Mouse (Mus musculus) ES-E14 (cell line): Measurements from ENCODE around the gene Plpp3.

Experiments used
- HCFC1 ChIP-seq: IDR thresholded peaks from 2 replicates; pipeline ENCODE4 v1.6.1; 2012; ENCODE audit warnings: low read length, inconsistent platforms, borderline replicate concordance; ENCODE audit not compliant: insufficient read depth
- MAFK ChIP-seq: IDR thresholded peaks from 2 replicates; pipeline ENCODE4 v1.6.1; 2014; ENCODE audit warnings: mild to moderate bottlenecking, low read depth, low read length, inconsistent platforms; ENCODE audit not compliant: insufficient read depth
- ZC3H11A ChIP-seq: IDR thresholded peaks from 2 replicates; pipeline ENCODE4 v1.6.1; 2012; ENCODE audit warnings: low read depth, mild to moderate bottlenecking, inconsistent platforms, low read length, borderline replicate concordance
- ZNF384 ChIP-seq: IDR thresholded peaks from 2 replicates; pipeline ENCODE4 v1.6.1; 2012; ENCODE audit warnings: low read depth, low read length, inconsistent platforms

DNA sequence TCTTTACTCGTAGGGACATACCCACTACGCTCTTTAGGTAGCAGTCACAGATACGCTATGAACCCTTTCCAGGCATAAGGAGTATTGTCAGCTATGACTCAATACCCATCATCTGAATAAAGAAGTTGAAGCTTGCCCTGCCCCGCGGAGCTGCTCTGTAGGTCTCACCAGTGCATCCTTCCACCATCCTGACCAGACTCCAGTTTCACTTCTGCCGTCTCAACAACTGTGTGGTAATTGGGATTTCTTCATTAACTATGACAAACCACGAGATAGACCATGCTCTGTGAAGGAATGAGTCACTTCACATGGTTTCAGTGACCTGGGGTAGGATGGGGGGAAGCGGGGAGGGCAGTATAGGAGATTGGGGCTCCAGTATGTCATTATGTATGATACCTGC lies 106.5 kb downstream of the Plpp3 start:
- TF ChIP-seq ZNF384 (no peak), ZC3H11A (no peak), HCFC1 (no peak), MAFK (no peak)
